Mouse (Mus musculus) hindbrain, embryonic 13.5 days (tissue): ENCODE data around the gene Pam. TPM values are rescaled to one million over a fixed set of nuclear protein-coding genes. Genes with fewer than 3 reads are reported as not detected.

Experiments
- ATAC-seq: fragments of 200-750 bp; cut with Nextera tagmentation; 2 replicates; pipeline ENCODE4 v1.8.0; 2017; ENCODE audit warnings: moderate TSS enrichment; ENCODE audit not compliant: low FRiP score
- H3K27ac ChIP-seq: fragments of 300-500 bp; sonication (generic); 2 replicates; pipeline ENCODE4 v1.5.1; 2015; ENCODE audit warnings: inconsistent platforms, mild to moderate bottlenecking, moderate library complexity
- H3K27me3 ChIP-seq: fragments of 300-500 bp; sonication (generic); 2 replicates; pipeline ENCODE4 v1.6.1; 2015; ENCODE audit warnings: mild to moderate bottlenecking, inconsistent platforms
- H3K36me3 ChIP-seq: fragments of 300-500 bp; sonication (generic); 2 replicates; pipeline ENCODE4 v1.6.1; 2015; ENCODE audit warnings: mild to moderate bottlenecking, inconsistent platforms
- H3K4me1 ChIP-seq: fragments of 300-500 bp; sonication (generic); replicated peaks from 2 replicates; pipeline ENCODE4 v1.6.1; 2015; ENCODE audit warnings: inconsistent platforms
- H3K4me2 ChIP-seq: fragments of 300-500 bp; sonication (generic); 2 replicates; pipeline ENCODE4 v1.6.1; 2015; ENCODE audit warnings: inconsistent platforms, mild to moderate bottlenecking, moderate library complexity
- H3K4me3 ChIP-seq: fragments of 300-500 bp; sonication (generic); 2 replicates; pipeline ENCODE4 v1.5.1; 2015; ENCODE audit warnings: mild to moderate bottlenecking, inconsistent platforms
- H3K9ac ChIP-seq: fragments of 300-500 bp; sonication (generic); 2 replicates; pipeline ENCODE4 v1.6.1; 2015; ENCODE audit warnings: mild to moderate bottlenecking, inconsistent platforms
- H3K9me3 ChIP-seq: fragments of 300-500 bp; sonication (generic); 2 replicates; pipeline ENCODE4 v1.6.1; 2016; ENCODE audit warnings: inconsistent platforms
- WGBS: fragments of 180-500 bp; shearing (Covaris S2); methylation state at CpG from one replicate; pipeline ENCODE4 v1.1.7; 2015; 5-methylcytosine and 5-hydroxymethylcytosine counted together
- polyA plus RNA-seq: library from polyadenylated mRNA; unstranded; fragments of >200 nt; fragmentation: Nextera tagmentation; extraction: Ambion mirVana; gene quantifications from 2 replicates; pipeline ENCODE4 v1.2.1, GENCODE M21; 2015

Gene Pam
- polyA plus RNA-seq, 1 experiment from 2014 or later = 35.3 TPM

- Histone ChIP-seq H3K36me3 (no peaks in the 10 kb centered on the region), H3K27me3 (no peaks in the 10 kb centered on the region), H3K4me3 (no peak overlapping the region), H3K4me2 (no peak overlapping the region), H3K27ac (peak overlapping the region; percentile 49), H3K9me3 (no peaks in the 10 kb centered on the region), H3K4me1 (peaks cover 12% of the 10 kb centered on the region), H3K9ac (no peak overlapping the region)
- WGBS = 82% methylated on average over 2 of the region's 2 CpGs
- ATAC-seq = no peak
Observed at GRCm38 (mm10) chr1:97916971-97917234, 178.5 kb downstream of the Pam start.

DNA sequence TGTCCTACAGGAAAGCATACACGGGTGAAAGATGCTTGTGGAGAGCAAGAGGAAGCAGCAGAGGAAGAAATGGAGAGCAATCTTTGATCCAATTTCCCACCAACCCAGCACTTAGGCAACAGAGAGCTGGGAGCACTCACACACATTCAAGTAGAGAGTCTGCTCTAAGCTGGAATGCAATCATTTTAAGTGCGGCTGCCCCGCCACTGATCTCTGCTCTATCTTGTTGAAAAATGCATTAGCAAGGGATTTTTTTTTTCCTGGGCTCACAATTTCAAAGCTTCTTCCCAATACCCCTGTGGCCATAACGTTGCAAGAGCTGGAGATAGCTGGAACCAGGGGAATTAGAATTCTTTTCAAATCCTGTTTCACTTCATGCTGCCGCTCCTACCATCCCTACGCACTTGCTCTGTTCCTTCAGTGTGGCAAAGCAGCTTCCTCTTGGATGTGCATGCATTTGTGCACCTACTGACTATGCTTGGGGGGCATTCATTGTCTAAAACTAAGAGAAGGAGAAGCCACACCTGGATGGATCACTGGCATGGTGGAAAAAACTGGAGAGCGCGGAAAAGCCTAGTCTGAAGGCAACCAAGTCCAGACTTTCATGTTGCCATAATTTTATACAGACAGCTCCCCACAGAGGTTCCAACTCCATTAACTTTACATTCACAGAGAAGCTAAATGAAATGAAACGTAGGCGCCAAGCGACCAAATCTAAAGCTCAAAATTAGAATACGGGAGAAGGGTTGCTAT lies 179.1 kb downstream of the Pam start:
- Histone ChIP-seq H3K27ac (peak overlapping the region; percentile 49), H3K9ac (no peak overlapping the region), H3K27me3 (no peaks in the 10 kb centered on the region), H3K9me3 (no peaks in the 10 kb centered on the region), H3K36me3 (no peaks in the 10 kb centered on the region), H3K4me2 (no peak overlapping the region), H3K4me1 (peaks cover 8% of the 10 kb centered on the region; the same call in 1 of the 2 replicates), H3K4me3 (no peak overlapping the region)
- WGBS = 74% methylated on average over 12 of the region's 12 CpGs
- ATAC-seq = no peak

DNA sequence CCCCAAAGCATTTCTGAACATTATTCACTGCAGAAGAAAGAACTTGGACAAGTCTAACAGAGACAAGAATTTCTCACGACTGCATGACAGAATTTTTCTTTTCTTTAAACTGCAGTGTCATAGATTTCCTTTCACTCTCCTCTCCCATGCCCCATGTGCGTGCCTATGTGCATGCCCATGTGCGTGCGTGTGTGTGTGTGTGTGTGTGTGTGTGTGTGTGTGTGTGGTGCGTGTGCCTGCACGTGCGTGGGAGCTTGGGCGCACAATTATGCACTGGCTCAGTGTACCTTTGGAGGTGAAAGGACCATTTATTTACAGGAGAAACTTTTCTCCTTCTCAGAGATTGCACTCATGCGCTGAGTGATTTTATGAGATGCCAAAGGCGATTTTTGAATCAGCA lies 179.7 kb downstream of the Pam start:
- no peaks in the 10 kb centered on the region for H3K36me3 ChIP-seq
- ATAC-seq = no peak
- H3K9ac ChIP-seq = no peak overlapping the region
- peak overlapping the region; percentile 49 for H3K27ac ChIP-seq
- no peaks in the 10 kb centered on the region for H3K9me3 ChIP-seq
- no peaks in the 10 kb centered on the region for H3K27me3 ChIP-seq
- no peak overlapping the region for H3K4me2 ChIP-seq
- WGBS = 88% methylated on average over 10 of the region's 10 CpGs
- H3K4me3 ChIP-seq = no peak overlapping the region
- 0 out of 2 replicates have a peak, but pooled peaks cover 8% of the 10 kb centered on the region for H3K4me1 ChIP-seq

GRCm38 (mm10) chr1:97910874-97911273 lies 184.6 kb downstream of the Pam start:
- no peak overlapping the region for H3K9ac ChIP-seq
- no peaks in the 10 kb centered on the region for H3K27me3 ChIP-seq
- H3K9me3 ChIP-seq = no peaks in the 10 kb centered on the region
- no peaks in the 10 kb centered on the region for H3K4me1 ChIP-seq
- ATAC-seq = no peak
- no peak overlapping the region for H3K4me2 ChIP-seq
- H3K27ac ChIP-seq = no peak overlapping the region
- no peaks in the 10 kb centered on the region for H3K36me3 ChIP-seq
- WGBS = 91% methylated on average over 10 of the region's 10 CpGs
- H3K4me3 ChIP-seq = no peak overlapping the region

DNA sequence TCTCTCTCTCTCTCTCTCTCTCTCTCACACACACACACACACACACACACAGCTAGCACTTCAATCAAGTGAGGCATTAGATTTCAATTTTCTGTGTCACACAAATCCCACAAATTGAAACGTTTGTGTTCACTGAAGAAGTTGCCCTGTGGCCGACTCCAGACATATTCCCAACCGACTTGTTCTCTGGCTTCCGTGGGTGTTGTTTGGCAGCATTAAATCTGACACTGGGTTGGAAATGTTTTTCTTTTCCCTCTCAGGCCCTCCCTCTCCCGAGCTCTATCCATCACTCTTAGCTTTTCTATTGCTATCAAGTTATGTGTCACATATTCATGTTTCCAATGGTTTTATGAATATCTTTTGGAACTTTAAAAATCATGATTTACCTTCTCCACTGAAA lies 185.9 kb downstream of the Pam start:
- H3K9ac ChIP-seq = no peak overlapping the region
- H3K27me3 ChIP-seq = no peaks in the 10 kb centered on the region
- H3K4me3 ChIP-seq = no peak overlapping the region
- H3K9me3 ChIP-seq = no peaks in the 10 kb centered on the region
- no peak overlapping the region for H3K4me2 ChIP-seq
- ATAC-seq = no peak
- H3K4me1 ChIP-seq = no peaks in the 10 kb centered on the region
- H3K27ac ChIP-seq = no peak overlapping the region
- no peaks in the 10 kb centered on the region for H3K36me3 ChIP-seq
- WGBS = 69% methylated on average over 5 of the region's 5 CpGs

GRCm38 (mm10) chr1:97908736-97909135 lies 186.7 kb downstream of the Pam start:
- Histone ChIP-seq H3K4me1 (no peaks in the 10 kb centered on the region), H3K4me3 (no peak overlapping the region), H3K9me3 (no peaks in the 10 kb centered on the region), H3K27ac (no peak overlapping the region), H3K27me3 (no peaks in the 10 kb centered on the region), H3K9ac (no peak overlapping the region), H3K36me3 (no peaks in the 10 kb centered on the region), H3K4me2 (no peak overlapping the region)
- ATAC-seq = no peak
- WGBS = 93% methylated on average over 4 of the region's 4 CpGs

DNA sequence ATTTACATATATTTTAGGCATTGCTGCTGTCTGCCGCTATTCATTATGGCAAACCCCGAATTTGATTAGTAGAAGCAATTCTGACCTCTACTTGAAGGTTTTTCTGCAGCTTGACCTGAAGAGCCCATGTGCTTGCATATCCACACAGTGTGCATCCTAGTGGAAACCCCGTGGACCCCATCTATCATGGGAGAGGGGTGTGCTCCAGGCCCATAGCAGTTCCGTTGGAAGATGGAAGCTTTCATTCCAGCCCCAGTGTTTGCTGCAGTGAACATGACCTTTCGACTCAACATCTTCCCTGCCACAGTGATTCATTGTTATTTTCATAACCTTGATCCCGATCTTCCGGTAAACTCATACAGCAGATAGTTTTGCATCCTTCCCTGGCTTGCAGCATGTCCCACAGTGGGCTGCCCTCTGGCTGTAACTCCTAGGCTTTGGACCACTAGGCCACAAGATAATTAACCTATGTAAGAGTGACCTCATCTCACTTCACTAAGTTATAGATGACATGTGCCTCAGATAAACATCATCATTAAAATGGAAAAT lies 191.5 kb downstream of the Pam start:
- Histone ChIP-seq H3K4me1 (no peaks in the 10 kb centered on the region), H3K27ac (no peak overlapping the region), H3K36me3 (no peaks in the 10 kb centered on the region), H3K27me3 (no peaks in the 10 kb centered on the region), H3K9ac (no peak overlapping the region), H3K4me2 (no peak overlapping the region), H3K9me3 (no peaks in the 10 kb centered on the region), H3K4me3 (no peak overlapping the region)
- ATAC-seq = no peak
- WGBS = 81% methylated on average over 7 of the region's 7 CpGs

GRCm38 (mm10) chr1:97902830-97903229 lies 192.6 kb downstream of the Pam start:
- Histone ChIP-seq H3K9ac (no peak overlapping the region), H3K9me3 (no peaks in the 10 kb centered on the region), H3K4me3 (no peak overlapping the region), H3K36me3 (no peaks in the 10 kb centered on the region), H3K27me3 (no peaks in the 10 kb centered on the region), H3K27ac (no peak overlapping the region), H3K4me1 (no peaks in the 10 kb centered on the region), H3K4me2 (no peak overlapping the region)
- ATAC-seq = no peak
- WGBS = 93% methylated on average over 7 of the region's 7 CpGs

GRCm38 (mm10) chr1:97900559-97901153 lies 194.8 kb downstream of the Pam start:
- WGBS = 61% methylated on average over 7 of the region's 7 CpGs
- Histone ChIP-seq H3K9me3 (no peaks in the 10 kb centered on the region), H3K27me3 (no peaks in the 10 kb centered on the region), H3K4me3 (no peak overlapping the region), H3K4me1 (no peaks in the 10 kb centered on the region), H3K27ac (peak overlapping the region; percentile 24; the same call in 1 of the 2 replicates), H3K4me2 (no peak overlapping the region), H3K36me3 (no peaks in the 10 kb centered on the region), H3K9ac (no peak overlapping the region)
- peak; percentile 74 for ATAC-seq

DNA sequence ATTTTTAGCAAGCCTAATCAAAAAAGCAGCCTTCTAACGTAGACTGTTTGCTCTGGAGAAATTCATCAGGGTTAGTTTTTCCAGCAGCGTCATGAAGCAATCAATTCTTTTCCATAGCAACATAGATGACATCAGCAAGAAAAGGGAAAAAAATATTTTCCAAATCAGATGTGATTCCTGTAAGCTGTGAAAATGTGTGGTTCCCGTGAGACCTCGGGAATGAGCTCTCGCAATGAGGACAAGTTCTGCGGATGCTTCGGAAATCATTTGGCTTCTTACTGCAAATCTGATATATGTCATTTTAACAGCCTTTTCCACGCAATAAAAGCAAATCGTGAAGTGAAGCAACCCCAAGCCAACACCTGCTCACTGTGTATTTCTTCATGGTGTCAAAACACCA lies 207.9 kb downstream of the Pam start:
- Histone ChIP-seq H3K4me1 (no peaks in the 10 kb centered on the region), H3K27me3 (no peaks in the 10 kb centered on the region), H3K4me2 (no peak overlapping the region), H3K36me3 (0 out of 2 replicates have a peak, but pooled peaks cover 8% of the 10 kb centered on the region), H3K4me3 (no peak overlapping the region), H3K9me3 (no peaks in the 10 kb centered on the region), H3K27ac (no peak overlapping the region), H3K9ac (no peak overlapping the region)
- 82% methylated on average over 9 of the region's 9 CpGs for whole genome bisulfite sequencing
- no peak for ATAC-seq

- Histone ChIP-seq H3K27me3 (no peaks in the 10 kb centered on the region), H3K36me3 (0 out of 2 replicates have a peak, but pooled peaks cover 8% of the 10 kb centered on the region), H3K4me3 (no peak overlapping the region), H3K9ac (no peak overlapping the region), H3K9me3 (no peaks in the 10 kb centered on the region), H3K4me2 (no peak overlapping the region), H3K27ac (no peak overlapping the region), H3K4me1 (peaks cover 6% of the 10 kb centered on the region; the same call in 1 of the 2 replicates)
- WGBS = 87% methylated on average over 7 of the region's 7 CpGs
- no peak for ATAC-seq
Observed at GRCm38 (mm10) chr1:97883498-97883897, 211.9 kb downstream of the Pam start.

DNA sequence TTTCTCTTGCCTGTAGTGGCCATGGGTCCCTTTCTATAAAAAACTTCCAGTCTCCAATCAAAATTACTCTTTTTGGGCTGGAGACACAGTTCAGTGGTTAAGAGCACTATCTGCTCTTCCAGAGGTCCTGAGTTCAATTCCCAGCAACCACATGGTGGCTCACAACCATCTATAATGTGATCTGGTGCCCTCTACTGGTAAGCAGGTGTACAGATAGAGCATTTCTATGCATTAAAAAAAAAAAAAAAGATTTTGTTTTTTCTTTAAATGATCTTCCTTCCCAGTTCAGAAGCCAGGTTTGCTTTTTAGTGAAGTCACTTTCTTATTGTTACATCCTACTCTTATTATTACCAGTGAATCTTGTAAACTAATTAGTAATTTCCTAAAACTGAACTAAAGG lies 218.4 kb downstream of the Pam start:
- Histone ChIP-seq H3K27me3 (no peaks in the 10 kb centered on the region), H3K4me3 (no peak overlapping the region), H3K4me1 (peaks cover 6% of the 10 kb centered on the region; the same call in 1 of the 2 replicates), H3K4me2 (no peak overlapping the region), H3K27ac (no peak overlapping the region), H3K9me3 (no peaks in the 10 kb centered on the region), H3K9ac (no peak overlapping the region), H3K36me3 (peaks cover 6% of the 10 kb centered on the region; the same call in 1 of the 2 replicates)
- no peak for ATAC-seq
